Mouse (Mus musculus) embryonic facial prominence, embryonic 13.5 days (tissue): Measurements from ENCODE around the gene Zfp72. TPM values are rescaled to one million over a fixed set of nuclear protein-coding genes. Genes with fewer than 3 reads are reported as not detected.
A peak's percentile ranks its signal among the peaks of the same experiment; 100 is the strongest.

Source experiments
- ATAC-seq: fragments of 200-750 bp; cut with Nextera tagmentation; 2 replicates; pipeline ENCODE4 v1.8.0; 2017; ENCODE audit warnings: low read depth; ENCODE audit not compliant: insufficient number of reproducible peaks, insufficient read depth, low FRiP score, low TSS enrichment
- H3K27ac ChIP-seq: fragments of 300-500 bp; sonication (generic); 2 replicates; pipeline ENCODE4 v1.5.1; 2015; ENCODE audit warnings: moderate library complexity, mild to moderate bottlenecking, inconsistent platforms
- H3K27me3 ChIP-seq: fragments of 300-500 bp; sonication (generic); 2 replicates; pipeline ENCODE4 v1.6.1; 2015; ENCODE audit warnings: mild to moderate bottlenecking, inconsistent platforms
- H3K36me3 ChIP-seq: fragments of 300-500 bp; sonication (generic); 2 replicates; pipeline ENCODE4 v1.6.1; 2015; ENCODE audit warnings: mild to moderate bottlenecking, inconsistent platforms
- H3K4me1 ChIP-seq: fragments of 300-500 bp; sonication (generic); 2 replicates; pipeline ENCODE4 v1.6.1; 2015; ENCODE audit warnings: inconsistent platforms
- H3K4me2 ChIP-seq: fragments of 300-500 bp; sonication (generic); 2 replicates; pipeline ENCODE4 v1.6.1; 2015; ENCODE audit warnings: moderate library complexity, mild to moderate bottlenecking, inconsistent platforms
- H3K4me3 ChIP-seq: fragments of 300-500 bp; sonication (generic); 2 replicates; pipeline ENCODE4 v1.5.1; 2015; ENCODE audit warnings: mild to moderate bottlenecking, inconsistent platforms
- H3K9ac ChIP-seq: fragments of 300-500 bp; sonication (generic); 2 replicates; pipeline ENCODE4 v1.6.1; 2015; ENCODE audit warnings: mild to moderate bottlenecking, inconsistent platforms
- H3K9me3 ChIP-seq: fragments of 300-500 bp; sonication (generic); 2 replicates; pipeline ENCODE4 v1.6.1; 2016; ENCODE audit warnings: inconsistent platforms
- WGBS: fragments of 180-500 bp; shearing (Covaris S2); methylation state at CpG from one replicate; pipeline ENCODE4 v1.1.7; 2015; ENCODE audit warnings: mixed read lengths; 5-methylcytosine and 5-hydroxymethylcytosine counted together
- microRNA counts: library from miRNA; unstranded; fragments of <30 nt; microRNA quantifications from one replicate; lab custom pipeline; 2016
- microRNA-seq: library from miRNA; unstranded; fragments of <30 nt; microRNA quantifications from one replicate; pipeline ENCODE4, GENCODE M21; 2016
- polyA plus RNA-seq: library from polyadenylated mRNA; unstranded; fragments of >200 nt; fragmentation: Nextera tagmentation; extraction: Ambion mirVana; gene quantifications from 2 replicates; pipeline ENCODE4 v1.2.1, GENCODE M21; 2015

Zfp72 gene
- polyA plus RNA-seq, 1 experiment from 2014 or later: 8.0 TPM

DNA sequence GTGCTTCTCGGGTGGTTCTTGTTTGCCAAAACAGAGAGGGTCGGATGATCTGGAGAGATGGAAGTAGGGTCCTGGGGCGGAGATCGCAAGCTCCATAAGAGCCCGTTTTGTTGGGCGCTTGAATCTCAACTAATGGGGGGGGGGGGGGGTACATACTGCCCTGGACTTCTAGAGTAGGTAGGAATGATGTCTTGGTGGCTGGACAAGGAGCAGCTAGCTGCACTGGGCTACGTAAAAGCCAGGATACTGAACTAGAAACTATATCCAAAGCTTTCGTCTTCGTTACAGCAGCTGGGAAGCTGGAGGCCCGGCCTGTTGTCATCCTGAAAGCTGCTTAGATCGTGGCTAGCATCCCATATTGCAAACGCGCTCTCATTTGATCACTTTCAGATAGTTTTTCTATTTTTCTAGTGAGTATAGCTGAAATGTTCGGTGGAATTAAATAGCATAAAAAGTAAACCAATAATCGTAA is 40.2 kb downstream of the Zfp72 start:
- no peak for ATAC-seq

DNA sequence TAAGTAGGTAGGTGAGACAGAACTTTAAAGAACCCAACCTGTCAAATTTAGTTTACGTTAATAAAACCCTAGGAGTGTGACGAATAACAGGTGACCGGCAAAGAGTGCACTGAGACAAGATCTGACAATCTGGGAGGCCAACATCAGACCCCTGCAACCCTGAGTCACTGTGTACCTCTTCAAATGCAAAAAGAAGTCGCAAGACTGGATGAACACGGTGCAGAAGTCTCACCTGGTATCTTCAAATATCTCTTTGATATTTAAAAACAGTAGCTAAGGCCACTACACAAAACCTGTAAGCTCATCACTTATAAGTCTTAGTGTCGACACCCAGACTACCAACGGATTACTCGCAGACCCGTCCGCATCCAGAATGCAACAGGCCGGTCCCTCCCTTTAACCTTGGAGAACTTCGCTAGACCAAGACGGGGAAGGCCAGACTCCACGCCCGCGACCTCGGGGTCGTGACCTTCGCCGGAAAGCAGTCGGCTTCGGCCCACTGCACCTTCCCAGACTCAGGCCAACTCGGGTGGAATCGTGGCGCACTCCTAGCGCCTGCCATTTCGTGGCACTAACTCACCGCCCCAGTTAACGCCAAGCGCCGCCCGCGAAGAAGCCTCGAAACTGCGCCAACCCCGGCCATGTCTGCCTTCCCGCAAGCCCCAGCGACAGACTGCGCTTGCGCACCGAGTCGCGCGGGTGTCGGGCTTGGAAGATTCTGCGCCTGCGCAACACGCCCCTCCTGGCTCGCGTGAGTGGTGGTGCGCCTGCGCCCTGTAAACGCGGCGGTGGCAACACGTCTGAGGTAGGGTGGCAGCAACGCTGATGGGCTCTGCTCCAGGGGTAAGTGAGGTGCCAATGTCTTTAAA is 40.8 kb downstream of the Zfp72 start, which contains the start of the genes Sdha and Ccdc127:
Gene Sdha, minus strand, starts transcription at position 715 of the 869 bp plus-strand sequence.
Gene Ccdc127, plus strand, starts transcription at position 744 of the 869 bp plus-strand sequence.
- WGBS: 1% methylated on average over 57 of the region's 57 CpGs
- Histone ChIP-seq H3K27me3 (no peaks in the 10 kb centered on the region), H3K27ac (peak within 1 kb of the TSS; percentile 84), H3K4me1 (peaks cover 21% of the 10 kb centered on the region), H3K9me3 (no peaks in the 10 kb centered on the region), H3K36me3 (peaks cover 21% of the 10 kb centered on the region), H3K9ac (peak within 1 kb of the TSS; percentile 93), H3K4me2 (peak within 1 kb of the TSS; percentile 81), H3K4me3 (peak within 1 kb of the TSS; percentile 76)
- peak; percentile 93 for ATAC-seq

More for the DNA sequence above, 40.2 kb downstream of the Zfp72 start:
- H3K9ac ChIP-seq: peak overlapping the region; percentile 93
- H3K9me3 ChIP-seq: no peaks in the 10 kb centered on the region
- H3K4me1 ChIP-seq: peaks cover 21% of the 10 kb centered on the region
- H3K27me3 ChIP-seq: no peaks in the 10 kb centered on the region
- peak overlapping the region; percentile 81 for H3K4me2 ChIP-seq
- H3K36me3 ChIP-seq: peaks cover 21% of the 10 kb centered on the region
- peak overlapping the region; percentile 84; the same call in 1 of the 2 replicates for H3K27ac ChIP-seq
- peak overlapping the region; percentile 76 for H3K4me3 ChIP-seq
- 1% methylated on average over 15 of the region's 15 CpGs for WGBS

DNA sequence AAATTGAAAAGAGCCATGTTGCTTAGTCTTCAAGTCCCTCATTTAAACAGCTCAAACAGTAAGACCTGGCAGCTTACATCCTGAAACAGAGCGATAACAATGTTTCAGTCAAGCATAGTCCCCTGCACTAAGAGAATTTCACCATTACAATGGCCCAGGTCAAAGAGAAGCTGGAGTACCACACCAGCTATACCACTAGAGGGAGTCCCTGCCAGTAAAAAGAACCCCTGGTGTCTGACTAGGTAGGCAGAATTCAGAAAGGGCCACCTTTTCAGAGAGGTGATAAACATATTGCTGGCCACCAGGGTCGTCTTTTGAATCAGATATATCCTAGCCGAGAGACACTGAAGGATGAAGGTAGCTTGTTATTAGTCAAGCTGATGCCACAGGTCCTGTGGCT is 49.6 kb downstream of the Zfp72 start:
- Histone ChIP-seq H3K9me3 (no peaks in the 10 kb centered on the region), H3K4me2 (no peak overlapping the region), H3K4me3 (no peak overlapping the region), H3K9ac (no peak overlapping the region), H3K36me3 (peaks cover 68% of the 10 kb centered on the region), H3K4me1 (no peaks in the 10 kb centered on the region), H3K27me3 (no peaks in the 10 kb centered on the region), H3K27ac (no peak overlapping the region)
- WGBS: 60% methylated on average over 3 of the region's 3 CpGs
- no peak for ATAC-seq

DNA sequence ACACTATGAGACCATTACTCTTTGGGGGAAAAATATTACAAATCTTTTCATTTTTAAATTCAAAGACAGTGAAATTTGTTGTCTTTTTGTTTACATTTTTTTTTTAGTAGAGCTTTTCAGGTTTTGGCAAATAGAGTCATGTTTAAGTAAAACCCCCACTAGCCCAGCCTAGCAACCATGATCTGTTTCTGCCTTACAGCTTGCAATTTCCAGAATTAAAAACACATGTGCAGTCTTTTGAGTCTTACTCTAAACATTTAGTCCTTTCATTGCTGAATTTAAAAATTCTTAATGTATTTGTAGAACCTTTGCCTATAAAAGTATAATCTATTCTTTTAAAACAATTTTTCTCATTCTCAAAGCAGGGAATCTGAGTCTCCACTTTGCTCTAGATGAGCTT is 61.3 kb downstream of the Zfp72 start:
- H3K27ac ChIP-seq: peak overlapping the region; percentile 74
- H3K27me3 ChIP-seq: no peaks in the 10 kb centered on the region
- H3K4me1 ChIP-seq: peaks cover 5% of the 10 kb centered on the region; the same call in 1 of the 2 replicates
- no peak overlapping the region for H3K4me3 ChIP-seq
- H3K9me3 ChIP-seq: no peaks in the 10 kb centered on the region
- no peak for ATAC-seq
- peaks cover 74% of the 10 kb centered on the region for H3K36me3 ChIP-seq
- no peak overlapping the region for H3K4me2 ChIP-seq
- no peak overlapping the region for H3K9ac ChIP-seq

MicroRNAs encoded within 50 kb of the gene (microRNA counts, 519-probe panel; counts per million panel counts)
- 236 counts per million, percentile 44 among the panel's probes with 10 or more counts for microRNA mmu-miR-692 (lab: Ali Mortazavi, UCI)

Small RNA genes within 50 kb of the gene (microRNA-seq; reads per million reads assigned to microRNA genes)
- gene Mir692-3: not detected

Other genes starting within 250 kb of the Zfp72 start
- gene Exoc3, start 182.1 kb downstream of the Zfp72 start, polyA plus RNA-seq: 76.9 and 91.6 TPM in 2 replicates
- gene Ahrr, start 98.5 kb downstream of the Zfp72 start, polyA plus RNA-seq: 1.9 and 2.1 TPM in 2 replicates
- 150 and 159 TPM in 2 replicates for gene Pdcd6, start 73.3 kb downstream of the Zfp72 start, polyA plus RNA-seq
- 238 and 291 TPM in 2 replicates for gene Sdha, start 40.6 kb downstream of the Zfp72 start, polyA plus RNA-seq
- gene Ccdc127, start 40.5 kb downstream of the Zfp72 start, polyA plus RNA-seq: 68.1 and 69.4 TPM in 2 replicates
- gene Lrrc14b, start 26.8 kb downstream of the Zfp72 start, polyA plus RNA-seq: not detected in 2 replicates
- 83.8 and 276 TPM in 2 replicates for gene Ftl1-ps1, start 8.9 kb upstream of the Zfp72 start, polyA plus RNA-seq
- gene Zfp825, start 103.2 kb upstream of the Zfp72 start, polyA plus RNA-seq: 24.6 and 27.1 TPM in 2 replicates
- 6.3 and 7.8 TPM in 2 replicates for gene Erap1, start 248.7 kb upstream of the Zfp72 start, polyA plus RNA-seq